Mouse (Mus musculus): Measurements from ENCODE around the gene Cacna1a.
"Not testable (repeated sequence)": the region's sequence is repeated elsewhere in the genome, so short reads cannot be mapped to it uniquely, and the experiment has no call there.

The Cacna1a gene

GRCm38 (mm10) chr8:84660819-84661457, 272.7 kb downstream of the Cacna1a start:
- DNase-seq (ENCODE audit: low spot score), result peak; percentile 80

- peak; percentile 98 for DNase-seq (ENCODE audit: low spot score)
Observed at GRCm38 (mm10) chr8:84661458-84661871, 273.2 kb downstream of the Cacna1a start.

GRCm38 (mm10) chr8:84661961-84662571, 273.8 kb downstream of the Cacna1a start:
- DNase-seq (ENCODE audit: low spot score), result peak; percentile 50

DNA sequence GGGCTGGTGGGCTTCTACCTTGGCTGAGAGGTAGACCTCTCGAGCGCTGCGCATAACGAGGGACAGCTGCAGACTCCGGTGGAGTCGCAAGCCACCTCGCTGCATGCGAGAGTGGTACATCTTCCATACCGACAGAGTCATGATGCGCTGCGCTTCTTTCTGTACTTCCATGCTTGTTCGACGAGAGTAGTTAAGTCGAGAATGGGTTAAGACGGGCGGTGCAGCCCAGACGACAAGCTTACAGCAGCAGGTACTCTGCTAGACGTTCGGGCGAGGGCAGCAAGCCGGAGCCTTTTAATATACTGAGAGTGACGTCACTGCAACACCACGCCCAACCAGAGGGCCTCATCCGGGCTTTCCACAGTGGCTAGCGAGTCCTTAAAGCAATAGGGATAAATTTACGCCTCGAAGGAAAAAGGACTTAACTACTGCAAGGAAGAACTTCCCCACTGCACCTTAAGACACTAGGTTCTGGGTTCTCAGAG, 274.4 kb downstream of the Cacna1a start, which contains the start of gene Ier2:
TSS of gene Ier2 (minus strand) at position 272 of the 485 bp plus-strand sequence.
- peak; percentile 99 for DNase-seq (ENCODE audit: low spot score)

GRCm38 (mm10) chr8:84663483-84664327, 275.5 kb downstream of the Cacna1a start:
- DNase-seq (ENCODE audit: low spot score), result peak; percentile 99

GRCm38 (mm10) chr8:84664566-84665384, 276.5 kb downstream of the Cacna1a start:
- peak; percentile 85 for DNase-seq (ENCODE audit: low spot score)

GRCm38 (mm10) chr8:84665385-84665893, 277.2 kb downstream of the Cacna1a start:
- no peak for DNase-seq (ENCODE audit: low spot score)

- DNase-seq (ENCODE audit: low spot score), result no peak
Observed at GRCm38 (mm10) chr8:84668081-84668480, 279.8 kb downstream of the Cacna1a start.

GRCm38 (mm10) chr8:84668731-84669485, 280.7 kb downstream of the Cacna1a start:
- DNase-seq (ENCODE audit: low spot score), result no peak

- DNase-seq (ENCODE audit: low spot score), result not testable (repeated sequence)
Observed at GRCm38 (mm10) chr8:84670295-84671006, 282.2 kb downstream of the Cacna1a start.

DNA sequence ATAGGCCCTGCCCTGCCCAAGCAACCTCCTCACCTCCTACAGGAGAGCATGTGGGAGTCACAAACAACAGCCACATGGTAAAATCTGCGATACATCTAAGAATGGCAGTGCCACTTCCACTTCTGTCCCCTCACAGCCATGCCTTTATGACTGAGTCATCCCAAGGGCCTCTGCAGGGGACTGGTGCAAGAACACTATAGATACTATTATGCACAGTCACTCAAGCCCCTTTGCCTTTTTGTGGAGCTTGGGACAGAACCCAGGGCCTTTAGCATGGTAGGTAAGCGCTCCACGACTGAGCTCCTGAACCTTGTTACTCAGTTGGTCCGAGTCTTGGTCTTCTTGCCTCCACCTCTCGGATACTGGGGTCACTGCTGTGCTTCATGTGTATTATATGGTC, 289.1 kb downstream of the Cacna1a start:
- no peak for DNase-seq (ENCODE audit: low spot score)

DNA sequence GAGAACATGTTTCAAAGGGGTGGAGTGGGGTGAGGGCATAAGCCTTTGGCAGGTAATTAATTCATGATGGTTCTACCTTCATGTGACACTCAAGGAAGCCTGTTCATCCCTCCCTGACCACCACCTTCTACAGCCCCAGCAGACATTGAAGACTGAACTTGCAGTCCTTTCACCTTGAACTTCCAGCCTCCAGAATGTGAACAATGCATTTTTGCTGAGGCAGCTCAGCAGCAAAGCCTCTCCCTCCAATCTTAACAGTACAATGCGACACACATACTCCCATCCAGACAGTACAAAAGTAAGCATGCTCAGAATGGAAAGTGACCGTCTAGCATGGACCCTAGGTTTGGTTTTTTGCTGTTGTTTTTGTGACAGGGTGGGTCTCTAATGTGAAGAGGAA, 293.2 kb downstream of the Cacna1a start:
- DNase-seq (ENCODE audit: low spot score), result no peak

GRCm38 (mm10) chr8:84682257-84682656, 294.0 kb downstream of the Cacna1a start:
- DNase-seq (ENCODE audit: low spot score), result no peak

GRCm38 (mm10) chr8:84684537-84684936, 296.3 kb downstream of the Cacna1a start:
- DNase-seq (ENCODE audit: low spot score), result no peak

DNA sequence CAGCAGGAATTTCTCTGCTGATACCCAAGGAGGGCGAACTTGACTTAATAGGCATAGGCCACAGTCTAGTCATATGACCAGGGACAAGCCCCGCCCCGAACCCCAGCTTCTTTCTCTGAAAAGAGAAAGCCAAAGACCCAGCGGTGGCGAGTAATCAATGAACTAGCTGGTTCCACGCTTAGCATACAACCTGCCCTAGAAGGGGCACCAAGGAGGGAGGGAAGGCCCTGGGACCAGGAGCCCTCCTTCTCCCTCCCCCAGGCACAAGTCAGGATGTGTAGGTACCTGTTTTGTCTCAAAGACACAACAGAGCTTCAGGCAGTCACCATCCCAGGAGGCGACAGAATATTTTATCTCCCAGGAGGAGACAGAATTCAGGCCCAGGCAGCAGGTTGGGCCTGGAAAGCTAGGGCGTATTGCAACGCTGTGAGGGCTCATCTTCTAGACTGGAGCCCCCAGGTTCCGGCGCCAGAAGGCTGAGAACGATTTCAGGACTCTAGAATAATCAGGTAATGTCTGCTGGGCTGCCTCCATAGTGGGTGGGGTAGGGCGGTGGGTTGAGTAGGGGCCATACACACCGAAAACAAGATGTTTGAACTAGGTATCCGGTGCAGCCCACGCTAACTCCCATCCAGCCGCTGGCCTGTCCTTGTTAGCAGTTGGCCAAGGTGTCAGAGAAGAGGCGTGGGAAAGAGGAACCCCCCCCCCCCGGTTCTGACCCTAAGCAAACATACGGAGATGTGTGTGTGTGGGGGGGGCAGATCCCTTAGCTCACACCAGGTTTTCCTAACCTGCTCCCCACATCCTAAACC, 298.2 kb downstream of the Cacna1a start, which contains the start of gene Trmt1:
TSS of gene Trmt1 (plus strand) at position 117 of the 812 bp plus-strand sequence.
- DNase-seq (ENCODE audit: low spot score), result no peak

- no peak for DNase-seq (ENCODE audit: low spot score)
Observed at GRCm38 (mm10) chr8:84687003-84687704, 298.9 kb downstream of the Cacna1a start.

- DNase-seq (ENCODE audit: low spot score), result peak; percentile 90
Observed at GRCm38 (mm10) chr8:84687705-84688100, 299.5 kb downstream of the Cacna1a start, which contains the start of gene Nacc1. Gene Nacc1, minus strand, starts transcription at chr8:84687862.
